Comparison of ENCODE assay signal across 10 mouse cellular contexts in genomic region chr11:5542482-5543185, GRCm38 (mm10). TPM values are rescaled to one million over a fixed set of nuclear protein-coding genes. Genes with fewer than 3 reads are reported as not detected.
A peak's percentile ranks its signal among the peaks of the same experiment; 100 is the strongest.
DNase-seq lines count a peak whose midpoint lies in the region; ATAC-seq and TF ChIP-seq lines count a peak whose summit lies in the region.
"Had no signal": no experiment of that assay in that cellular context is flagged by ENCODE, and none has a peak within 500 bp of the region (broad histone marks: within the 10 kb centered on the region; RNA-seq: fewer than 3 reads in every experiment).

No protein-coding gene starts in this region.

- peak overlapping the region; percentile 79 for H3K4me2 ChIP-seq in forebrain, embryonic 15.5 days (replicated peaks)
- peak overlapping the region; percentile 67 for H3K4me2 ChIP-seq in limb, embryonic 13.5 days (replicated peaks)
- H3K4me2 ChIP-seq in stomach, embryonic 14.5 days (replicated peaks; ENCODE audit: low read depth, low read length): peak overlapping the region; percentile 73

- H3K27me3 ChIP-seq in megakaryocyte, embryonic 14.5 days (replicated peaks): no peaks in the 10 kb centered on the region
- no peaks in the 10 kb centered on the region for H3K27me3 ChIP-seq in forebrain, embryonic 15.5 days
- H3K27me3 ChIP-seq in limb, embryonic 13.5 days: no peaks in the 10 kb centered on the region
- no peaks in the 10 kb centered on the region for H3K27me3 ChIP-seq in stomach, embryonic 14.5 days (ENCODE audit: control insufficient read depth, insufficient read depth, low read length)

- no peak for TF ChIP-seq POLR2A in lung, adult 2 months (IDR thresholded peaks at IDR 0.05; ENCODE audit: borderline replicate concordance, extremely low read depth, low read depth, low read length)

- peak overlapping the region; percentile 94 for H3K9ac ChIP-seq in forebrain, embryonic 15.5 days (replicated peaks)
- no peak overlapping the region for H3K9ac ChIP-seq in limb, embryonic 13.5 days
- no peak overlapping the region for H3K9ac ChIP-seq in stomach, embryonic 14.5 days (replicated peaks; ENCODE audit: low read depth, low read length)

- H3K36me3 ChIP-seq in megakaryocyte, embryonic 14.5 days (replicated peaks; ENCODE audit: low read length): peaks cover 26% of the 10 kb centered on the region
- 0 out of 2 replicates have a peak, but pooled peaks cover 3% of the 10 kb centered on the region for H3K36me3 ChIP-seq in forebrain, embryonic 15.5 days
- H3K36me3 ChIP-seq in limb, embryonic 13.5 days: peaks cover 20% of the 10 kb centered on the region
- peaks cover 16% of the 10 kb centered on the region for H3K36me3 ChIP-seq in stomach, embryonic 14.5 days (ENCODE audit: control insufficient read depth, insufficient read depth, low read length)

- no peak for TF ChIP-seq CTCF in lung, adult 2 months (IDR thresholded peaks at IDR 0.05; ENCODE audit: insufficient read depth, low read length)

- ATAC-seq in megakaryocyte, adult 5-6 weeks (ENCODE audit: poor library complexity, severe bottlenecking): no peak
- peak; percentile 49; the same call in 1 of the 2 replicates for ATAC-seq in forebrain, embryonic 15.5 days (replicated peaks)
- ATAC-seq in limb, embryonic 13.5 days (ENCODE audit: low FRiP score, low read depth): no peak
- ATAC-seq in stomach, embryonic 14.5 days (ENCODE audit: insufficient number of reproducible peaks, insufficient read depth, low FRiP score, low read depth): no peak

- DNase-seq in gastrocnemius, postnatal 14 days: no peak
- DNase-seq in lung, adult 2 months: no peak
- DNase-seq in layer of hippocampus, adult 11-12 months (ENCODE audit: low spot score): no peak

- peak overlapping the region; percentile 93 for H3K4me3 ChIP-seq in megakaryocyte, embryonic 14.5 days (replicated peaks)
- H3K4me3 ChIP-seq in forebrain, embryonic 15.5 days: peak overlapping the region; percentile 94
- H3K4me3 ChIP-seq in limb, embryonic 13.5 days: peak overlapping the region; percentile 92
- peak overlapping the region; percentile 93 for H3K4me3 ChIP-seq in stomach, embryonic 14.5 days (ENCODE audit: low read depth, low read length)
- H3K4me3 ChIP-seq in lung, adult 2 months (replicated peaks; ENCODE audit: extremely low read depth, low read depth, low read length): no peak overlapping the region

- intact Hi-C loops in gastrocnemius, postnatal 14 days (cut with DNase I; ENCODE audit: low total_unique reads): no loop called here

- 57% methylated on average over 5 of the region's 5 CpGs for WGBS in forebrain, embryonic 15.5 days
- 54% methylated on average over 5 of the region's 5 CpGs for WGBS in limb, embryonic 13.5 days
- 49% methylated on average over 5 of the region's 5 CpGs for WGBS in stomach, embryonic 14.5 days
- 22% methylated on average over 5 of the region's 5 CpGs for WGBS in lung, adult 2 months

- no peak overlapping the region for H3K27ac ChIP-seq in forebrain, embryonic 15.5 days (replicated peaks)
- no peak overlapping the region for H3K27ac ChIP-seq in limb, embryonic 13.5 days
- no peak overlapping the region for H3K27ac ChIP-seq in stomach, embryonic 14.5 days (ENCODE audit: low read length)

- peaks cover 74% of the 10 kb centered on the region for H3K4me1 ChIP-seq in megakaryocyte, embryonic 14.5 days
- H3K4me1 ChIP-seq in forebrain, embryonic 15.5 days: peaks cover 30% of the 10 kb centered on the region
- peaks cover 22% of the 10 kb centered on the region for H3K4me1 ChIP-seq in limb, embryonic 13.5 days
- peaks cover 15% of the 10 kb centered on the region for H3K4me1 ChIP-seq in stomach, embryonic 14.5 days (ENCODE audit: control insufficient read depth, insufficient read depth, low read length)
- H3K4me1 ChIP-seq in lung, adult 2 months (ENCODE audit: control insufficient read depth, insufficient read depth, low read length): peaks cover 15% of the 10 kb centered on the region

- H3K9me3 ChIP-seq in megakaryocyte, embryonic 14.5 days: no peaks in the 10 kb centered on the region; the same call in 1 of the 2 replicates
- H3K9me3 ChIP-seq in forebrain, embryonic 15.5 days: no peaks in the 10 kb centered on the region
- H3K9me3 ChIP-seq in limb, embryonic 13.5 days: no peaks in the 10 kb centered on the region
- no peaks in the 10 kb centered on the region for H3K9me3 ChIP-seq in stomach, embryonic 14.5 days (ENCODE audit: control insufficient read depth, low read depth, low read length)

RNA-seq across cellular contexts. Expression of gene Ccdc117, which starts 0.6 kb away (rescaled TPM):
- 1.2 TPM in 1 of 2 replicates, not detected in the other for polyA plus RNA-seq in megakaryocyte, embryonic 14.5 days (2012; ENCODE audit: insufficient read depth, low replicate concordance)
- total RNA-seq in megakaryocyte, adult 5-6 weeks (2015): 13.1 and 13.5 TPM in 2 replicates
- total RNA-seq in megakaryocyte, adult 5-6 weeks (2017): 21.4 and 25.0 TPM in 2 replicates
- 15.4 and 15.8 TPM in 2 replicates for polyA plus RNA-seq in forebrain, embryonic 15.5 days (2015; fragmentation: Nextera tagmentation; extraction: Ambion mirVana)
- 18.9 and 21.7 TPM in 2 replicates for polyA plus RNA-seq in limb, embryonic 13.5 days (2015; fragmentation: Nextera tagmentation; extraction: Ambion mirVana)
- polyA plus RNA-seq in stomach, embryonic 14.5 days (2014; fragmentation: Nextera tagmentation; extraction: Ambion mirVana): 17.7 and 19.4 TPM in 2 replicates
- total RNA-seq in gastrocnemius, postnatal 14 days (2021): 10 to 100 TPM; 11.0 to 11.1 TPM
- polyA plus RNA-seq in lung, adult 2 months (2012; rRNA removed): 7.9 and 8.7 TPM in 2 replicates

RNA-seq across cellular contexts. Expression of gene Xbp1, which starts 22.2 kb away (rescaled TPM):
- polyA plus RNA-seq in megakaryocyte, embryonic 14.5 days (2012; ENCODE audit: insufficient read depth, low replicate concordance): 49.2 and 62.7 TPM in 2 replicates
- 247 and 251 TPM in 2 replicates for total RNA-seq in megakaryocyte, adult 5-6 weeks (2015)
- total RNA-seq in megakaryocyte, adult 5-6 weeks (2017): 169 and 186 TPM in 2 replicates
- polyA plus RNA-seq in forebrain, embryonic 15.5 days (2015; fragmentation: Nextera tagmentation; extraction: Ambion mirVana): 128 and 135 TPM in 2 replicates
- polyA plus RNA-seq in limb, embryonic 13.5 days (2015; fragmentation: Nextera tagmentation; extraction: Ambion mirVana): 155 and 177 TPM in 2 replicates
- polyA plus RNA-seq in stomach, embryonic 14.5 days (2014; fragmentation: Nextera tagmentation; extraction: Ambion mirVana): 164 and 206 TPM in 2 replicates
- total RNA-seq in gastrocnemius, postnatal 14 days (2021): 10 to 100 TPM; 42.7 to 47.5 TPM
- polyA plus RNA-seq in lung, adult 2 months (2012; rRNA removed): 123 and 131 TPM in 2 replicates

RNA-seq across cellular contexts. Expression of gene Ankrd36, which starts 26.9 kb away (rescaled TPM):
- 0.19 TPM in 1 of 2 replicates, not detected in the other for polyA plus RNA-seq in megakaryocyte, embryonic 14.5 days (2012; ENCODE audit: insufficient read depth, low replicate concordance)
- not detected in 2 replicates for total RNA-seq in megakaryocyte, adult 5-6 weeks (2015)
- total RNA-seq in megakaryocyte, adult 5-6 weeks (2017): not detected in 2 replicates
- polyA plus RNA-seq in forebrain, embryonic 15.5 days (2015; fragmentation: Nextera tagmentation; extraction: Ambion mirVana): not detected in 2 replicates
- 0.10 TPM in 1 of 2 replicates, not detected in the other for polyA plus RNA-seq in limb, embryonic 13.5 days (2015; fragmentation: Nextera tagmentation; extraction: Ambion mirVana)
- polyA plus RNA-seq in stomach, embryonic 14.5 days (2014; fragmentation: Nextera tagmentation; extraction: Ambion mirVana): not detected in 2 replicates
- not detected for total RNA-seq in gastrocnemius, postnatal 14 days (2021)
- not detected in 2 replicates for polyA plus RNA-seq in lung, adult 2 months (2012; rRNA removed)
- polyA plus RNA-seq: brain, embryonic 14.5 days; inflammation-experienced regulatory T-cells, adult 6 months had no signal
